Mouse (Mus musculus) urinary bladder, postnatal 14 days (tissue): ENCODE data around the gene Nfkbib.
A peak's percentile ranks its signal among the peaks of the same experiment; 100 is the strongest.

ENCODE experiments used
- DNase-seq: peaks from one replicate; pipeline ENCODE4 v3.0.0; 2021; ENCODE audit warnings: low spot score

The Nfkbib gene

GRCm38 (mm10) chr7:28767462-28767965, at the start of gene Nfkbib:
Nfkbib (minus strand) TSS chr7:28767512.
- DNase-seq: no peak

- no peak for DNase-seq
Measured at GRCm38 (mm10) chr7:28816920-28817319, 49.6 kb upstream of the Nfkbib start.

GRCm38 (mm10) chr7:28816201-28816600, 48.9 kb upstream of the Nfkbib start:
- no peak for DNase-seq

- no peak for DNase-seq
Measured at GRCm38 (mm10) chr7:28815230-28815629, 47.9 kb upstream of the Nfkbib start.

GRCm38 (mm10) chr7:28814306-28815034, 47.2 kb upstream of the Nfkbib start:
- no peak for DNase-seq

GRCm38 (mm10) chr7:28812949-28813348, 45.6 kb upstream of the Nfkbib start:
- no peak for DNase-seq

- DNase-seq: no peak
Measured at GRCm38 (mm10) chr7:28812436-28812835, 45.1 kb upstream of the Nfkbib start.

GRCm38 (mm10) chr7:28811640-28812275, 44.4 kb upstream of the Nfkbib start:
- DNase-seq: no peak

- DNase-seq: peak; percentile 94
Measured at GRCm38 (mm10) chr7:28811228-28811627, 43.9 kb upstream of the Nfkbib start.

GRCm38 (mm10) chr7:28810107-28811066, 43.1 kb upstream of the Nfkbib start:
- peak; percentile 96 for DNase-seq

GRCm38 (mm10) chr7:28809401-28810089, 42.2 kb upstream of the Nfkbib start:
- peak; percentile 68 for DNase-seq

- DNase-seq: peak; percentile 97
Measured at GRCm38 (mm10) chr7:28808957-28809393, 41.7 kb upstream of the Nfkbib start.

GRCm38 (mm10) chr7:28808221-28808941, 41.1 kb upstream of the Nfkbib start, which contains the start of gene Hnrnpl:
Hnrnpl (plus strand) TSS chr7:28808541.
- peak; percentile 68 for DNase-seq

- peak; percentile 46 for DNase-seq
Measured at GRCm38 (mm10) chr7:28807641-28808220, 40.4 kb upstream of the Nfkbib start.

GRCm38 (mm10) chr7:28806869-28807268, 39.6 kb upstream of the Nfkbib start:
- no peak for DNase-seq

- no peak for DNase-seq
Measured at GRCm38 (mm10) chr7:28803756-28804155, 36.4 kb upstream of the Nfkbib start.

- DNase-seq: peak; percentile 60
Measured at GRCm38 (mm10) chr7:28802846-28803588, 35.7 kb upstream of the Nfkbib start.

GRCm38 (mm10) chr7:28801901-28802670, 34.8 kb upstream of the Nfkbib start:
- DNase-seq: peak; percentile 88

- no peak for DNase-seq
Measured at GRCm38 (mm10) chr7:28801451-28801850, 34.1 kb upstream of the Nfkbib start.
